In the genomic region with DNA sequence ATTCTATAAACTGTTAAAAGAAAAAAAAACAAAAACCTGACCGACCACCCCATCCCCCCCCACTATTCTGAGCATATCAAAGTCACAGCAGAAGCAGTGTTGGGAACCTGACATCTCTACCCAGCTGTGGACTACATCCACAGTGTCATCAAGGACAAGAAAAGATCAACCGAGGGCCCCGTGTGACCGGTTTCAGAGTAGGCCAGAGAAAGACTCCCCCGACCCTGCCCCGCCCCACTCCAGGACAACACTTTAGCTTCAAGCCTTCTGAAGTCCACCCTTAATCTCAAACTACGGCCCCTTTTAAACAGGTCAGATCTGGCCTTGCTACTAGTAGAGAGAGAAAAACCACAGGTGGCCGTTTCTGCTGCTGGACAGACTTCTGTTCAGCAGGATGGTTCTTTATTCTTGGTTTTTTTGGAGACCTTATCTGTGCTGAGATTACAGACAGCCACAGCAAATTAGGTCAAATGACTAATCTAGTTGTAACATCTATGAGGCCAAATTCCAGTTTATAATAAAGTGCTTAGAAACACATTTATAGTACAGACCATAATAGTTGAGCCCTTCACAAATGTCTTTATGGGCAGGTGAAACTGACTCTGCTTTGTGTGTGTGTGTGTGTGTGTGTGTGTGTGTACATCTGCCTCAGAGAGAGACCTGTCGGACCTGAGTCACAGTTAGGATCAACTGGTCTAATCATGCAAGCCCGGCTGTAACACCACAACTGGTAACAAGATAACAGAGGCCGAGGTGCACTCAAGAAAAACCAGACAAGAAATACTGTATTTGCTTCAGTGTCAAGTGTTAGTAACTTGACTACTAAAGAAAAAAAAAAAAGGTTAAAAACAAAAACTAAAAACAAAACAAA, we compare ENCODE assay signal across 8 mouse cellular contexts. TPM values are rescaled to one million over a fixed set of nuclear protein-coding genes. Genes with fewer than 3 reads are reported as not detected.
DNase-seq lines count a peak whose midpoint lies in the region; ATAC-seq lines count a peak whose summit lies in the region.

No protein-coding gene starts in this region.

- peak overlapping the region; percentile 31 for H3K4me3 ChIP-seq in embryonic facial prominence, embryonic 11.5 days (ENCODE audit: low read depth, low read length)
- H3K4me3 ChIP-seq in hindbrain, embryonic 12.5 days: peak overlapping the region; percentile 99
- peak overlapping the region; percentile 94 for H3K4me3 ChIP-seq in liver, embryonic 16.5 days (ENCODE audit: low read depth, low read length)

- no peak for ATAC-seq in embryonic facial prominence, embryonic 11.5 days (replicated peaks; ENCODE audit: insufficient number of reproducible peaks, low FRiP score, low TSS enrichment, low read depth)
- no peak for ATAC-seq in hindbrain, embryonic 12.5 days (ENCODE audit: low FRiP score)
- peak; percentile 51 for ATAC-seq in liver, embryonic 16.5 days (ENCODE audit: low read depth)

- 36% methylated on average over 11 of the region's 11 CpGs for WGBS in embryonic facial prominence, embryonic 11.5 days
- WGBS in hindbrain, embryonic 12.5 days: 40% methylated on average over 11 of the region's 11 CpGs
- WGBS in liver, embryonic 16.5 days (ENCODE audit: insufficient replicate concordance): 4% methylated on average over 11 of the region's 11 CpGs

- H3K4me2 ChIP-seq in embryonic facial prominence, embryonic 11.5 days (ENCODE audit: low read depth, low read length): peak overlapping the region; percentile 91
- peak overlapping the region; percentile 93 for H3K4me2 ChIP-seq in hindbrain, embryonic 12.5 days (replicated peaks)
- peak overlapping the region; percentile 88 for H3K4me2 ChIP-seq in liver, embryonic 16.5 days (ENCODE audit: low read depth, low read length)

- no peaks in the 10 kb centered on the region for H3K27me3 ChIP-seq in embryonic facial prominence, embryonic 11.5 days (ENCODE audit: control insufficient read depth, insufficient read depth, low read length)
- H3K27me3 ChIP-seq in hindbrain, embryonic 12.5 days: no peaks in the 10 kb centered on the region
- no peaks in the 10 kb centered on the region for H3K27me3 ChIP-seq in liver, embryonic 16.5 days (ENCODE audit: control insufficient read depth, insufficient read depth, low read depth, low read length)

- H3K9me3 ChIP-seq in embryonic facial prominence, embryonic 11.5 days (replicated peaks; ENCODE audit: control insufficient read depth, low read length): no peaks in the 10 kb centered on the region
- no peaks in the 10 kb centered on the region for H3K9me3 ChIP-seq in hindbrain, embryonic 12.5 days (replicated peaks)
- no peaks in the 10 kb centered on the region for H3K9me3 ChIP-seq in liver, embryonic 16.5 days (replicated peaks; ENCODE audit: control insufficient read depth, low read length)

- H3K4me1 ChIP-seq in embryonic facial prominence, embryonic 11.5 days (ENCODE audit: control insufficient read depth, insufficient read depth, low read length): peaks cover 8% of the 10 kb centered on the region
- peaks cover 57% of the 10 kb centered on the region for H3K4me1 ChIP-seq in hindbrain, embryonic 12.5 days
- peaks cover 45% of the 10 kb centered on the region for H3K4me1 ChIP-seq in liver, embryonic 16.5 days (ENCODE audit: control insufficient read depth, low read depth, low read length)

- no peaks in the 10 kb centered on the region for H3K36me3 ChIP-seq in embryonic facial prominence, embryonic 11.5 days (replicated peaks; ENCODE audit: control insufficient read depth, insufficient read depth, low read depth, low read length)
- H3K36me3 ChIP-seq in hindbrain, embryonic 12.5 days: peaks cover 6% of the 10 kb centered on the region; the same call in 1 of the 2 replicates
- H3K36me3 ChIP-seq in liver, embryonic 16.5 days (ENCODE audit: control insufficient read depth, insufficient read depth): peaks cover 6% of the 10 kb centered on the region

- DNase-seq in kidney, adult 9 months: peak; percentile 44
- DNase-seq in kidney, adult 11 months: no peak
- DNase-seq in embryonic facial prominence, embryonic 11.5 days (ENCODE audit: low spot score): no peak
- no peak for DNase-seq in spleen, postnatal 36 days (ENCODE audit: low spot score in 2 of 2)
- no peak for DNase-seq in cerebellum, postnatal 10 days
- DNase-seq in layer of hippocampus, adult 11-12 months (ENCODE audit: low spot score): no peak

- H3K9ac ChIP-seq in embryonic facial prominence, embryonic 11.5 days (replicated peaks; ENCODE audit: low read length): peak overlapping the region; percentile 10; the same call in 1 of the 2 replicates
- H3K9ac ChIP-seq in hindbrain, embryonic 12.5 days: peak overlapping the region; percentile 33
- H3K9ac ChIP-seq in liver, embryonic 16.5 days (ENCODE audit: low read depth, low read length): peak overlapping the region; percentile 76

- no peak overlapping the region for H3K27ac ChIP-seq in embryonic facial prominence, embryonic 11.5 days (replicated peaks; ENCODE audit: low read depth, low read length)
- H3K27ac ChIP-seq in hindbrain, embryonic 12.5 days: no peak overlapping the region
- peak overlapping the region; percentile 96 for H3K27ac ChIP-seq in liver, embryonic 16.5 days (ENCODE audit: low read length)

RNA-seq across cellular contexts. Expression of a gene that starts 4.9 kb away (rescaled TPM):
- polyA plus RNA-seq in embryonic facial prominence, embryonic 11.5 days (2014; fragmentation: Nextera tagmentation; extraction: Ambion mirVana): 6.5 and 6.9 TPM in 2 replicates
- polyA plus RNA-seq in hindbrain, embryonic 12.5 days (2016; fragmentation: Nextera tagmentation; extraction: Ambion mirVana): 8.8 and 9.6 TPM in 2 replicates
- 3.3 TPM in 2 replicates for polyA plus RNA-seq in liver, embryonic 16.5 days (2015; fragmentation: Nextera tagmentation; extraction: Ambion mirVana)

Comparison
In these comparisons a context has a peak if more than half of its experiments do, and no peak if none do; other contexts are left out.
1. H3K4me3 ChIP-seq: peak in every context shown above with its lines; median percentile 99 in hindbrain, embryonic 12.5 days; 94 in liver, embryonic 16.5 days; 31 in embryonic facial prominence, embryonic 11.5 days.
2. H3K9ac ChIP-seq: peak in every context shown above with its lines; median percentile 76 in liver, embryonic 16.5 days; 33 in hindbrain, embryonic 12.5 days; 10 in embryonic facial prominence, embryonic 11.5 days.